Comparison of ENCODE assay signal across 17 mouse cellular contexts in the genomic region with DNA sequence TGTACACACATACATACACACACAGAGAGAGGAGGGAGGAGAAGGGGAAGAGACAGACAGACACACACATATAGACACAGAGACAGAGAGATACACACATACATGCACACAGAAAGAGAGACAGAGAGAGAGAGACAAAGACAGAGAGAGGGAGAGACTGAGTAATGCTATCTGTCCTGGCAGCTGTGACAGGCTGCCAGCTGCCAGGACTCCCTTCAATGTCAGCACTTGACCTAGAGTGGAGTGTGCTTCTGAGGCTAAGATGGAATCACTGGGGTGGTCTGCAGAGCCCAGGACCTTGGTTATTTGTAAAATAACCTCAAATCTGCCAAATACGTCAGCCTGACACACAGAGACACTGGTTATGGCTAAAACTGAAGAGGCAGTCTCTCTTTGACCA. TPM values are rescaled to one million over a fixed set of nuclear protein-coding genes. Genes with fewer than 3 reads are reported as not detected.
DNase-seq lines count a peak whose midpoint lies in the region; ATAC-seq and TF ChIP-seq lines count a peak whose summit lies in the region.
"Had no signal": no experiment of that assay in that cellular context is flagged by ENCODE, and none has a peak within 500 bp of the region (broad histone marks: within the 10 kb centered on the region; RNA-seq: fewer than 3 reads in every experiment).

No protein-coding gene starts in this region.

- intact Hi-C loops in gastrocnemius, adult 2 months (cut with DNase I): no loop called here
- intact Hi-C loops in gastrocnemius, postnatal 14 days (cut with DNase I; ENCODE audit: low total_unique reads): no loop called here

- H3K27ac ChIP-seq in gastrocnemius, adult 2 months: peak overlapping the region; percentile 24; the same call in 1 of the 2 replicates
- H3K27ac ChIP-seq in hindbrain, embryonic 15.5 days (replicated peaks): no peak overlapping the region
- no peak overlapping the region for H3K27ac ChIP-seq in hindbrain, embryonic 14.5 days
- H3K27ac ChIP-seq in midbrain, embryonic 10.5 days (replicated peaks): 0 out of 2 replicates have a peak overlapping the region, but pooled peaks have one; percentile 52
- H3K27ac ChIP-seq in midbrain, embryonic 16.5 days (ENCODE audit: low read length): no peak overlapping the region
- no peak overlapping the region for H3K27ac ChIP-seq in liver, embryonic 11.5 days (ENCODE audit: low read depth, low read length)
- H3K27ac ChIP-seq: hindbrain, embryonic 12.5 days; neural tube, embryonic 13.5 days had no signal

- no peak overlapping the region for H3K4me3 ChIP-seq in gastrocnemius, adult 2 months
- H3K4me3 ChIP-seq in hindbrain, embryonic 15.5 days: no peak overlapping the region
- no peak overlapping the region for H3K4me3 ChIP-seq in hindbrain, embryonic 14.5 days (replicated peaks; ENCODE audit: low read length)
- H3K4me3 ChIP-seq in midbrain, embryonic 10.5 days: no peak overlapping the region
- no peak overlapping the region for H3K4me3 ChIP-seq in midbrain, embryonic 16.5 days (ENCODE audit: low read depth, low read length)
- no peak overlapping the region for H3K4me3 ChIP-seq in myocyte
- no peak overlapping the region for H3K4me3 ChIP-seq in liver, embryonic 11.5 days (ENCODE audit: low read depth, low read length)
- H3K4me3 ChIP-seq: erythroblast, embryonic 14.5 days; hindbrain, embryonic 12.5 days; neural tube, embryonic 13.5 days had no signal

- H3ac ChIP-seq in myocyte (ENCODE audit: control insufficient read depth, insufficient read length): no peak overlapping the region

- 87% methylated on average over 1 of the region's 1 CpGs for WGBS in hindbrain, embryonic 15.5 days
- WGBS in hindbrain, embryonic 14.5 days: 78% methylated on average over 1 of the region's 1 CpGs
- 85% methylated on average over 1 of the region's 1 CpGs for WGBS in midbrain, embryonic 10.5 days
- WGBS in midbrain, embryonic 16.5 days: 72% methylated on average over 1 of the region's 1 CpGs
- WGBS in liver, embryonic 11.5 days: 71% methylated on average over 1 of the region's 1 CpGs

- ATAC-seq in hindbrain, embryonic 15.5 days (ENCODE audit: low FRiP score, low read depth): no peak
- ATAC-seq in hindbrain, embryonic 14.5 days (ENCODE audit: low FRiP score): no peak
- no peak for ATAC-seq in midbrain, embryonic 16.5 days
- no peak for ATAC-seq in liver, embryonic 11.5 days (replicated peaks; ENCODE audit: low FRiP score)
- ATAC-seq: CD4-positive, CD25-positive, alpha-beta regulatory T cell, adult 4 months had no signal

- H3K27me3 ChIP-seq in hindbrain, embryonic 15.5 days: no peaks in the 10 kb centered on the region
- H3K27me3 ChIP-seq in hindbrain, embryonic 14.5 days (ENCODE audit: control insufficient read depth, insufficient read depth, low read length): no peaks in the 10 kb centered on the region
- no peaks in the 10 kb centered on the region for H3K27me3 ChIP-seq in midbrain, embryonic 10.5 days (ENCODE audit: low read depth, poor library complexity, severe bottlenecking)
- H3K27me3 ChIP-seq in midbrain, embryonic 16.5 days (ENCODE audit: control insufficient read depth, insufficient read depth, low read depth, low read length): no peaks in the 10 kb centered on the region
- H3K27me3 ChIP-seq in myocyte (ENCODE audit: control insufficient read depth, insufficient read depth, insufficient read length): no peaks in the 10 kb centered on the region
- no peaks in the 10 kb centered on the region for H3K27me3 ChIP-seq in liver, embryonic 11.5 days (replicated peaks; ENCODE audit: control insufficient read depth, insufficient read depth, low read length)
- H3K27me3 ChIP-seq: hindbrain, embryonic 12.5 days; neural tube, embryonic 13.5 days had no signal

- no peak overlapping the region for H3K4me2 ChIP-seq in hindbrain, embryonic 15.5 days
- no peak overlapping the region for H3K4me2 ChIP-seq in hindbrain, embryonic 14.5 days (replicated peaks)
- no peak overlapping the region for H3K4me2 ChIP-seq in midbrain, embryonic 16.5 days (ENCODE audit: low read length)
- no peak overlapping the region for H3K4me2 ChIP-seq in myocyte (ENCODE audit: low read depth)
- no peak overlapping the region for H3K4me2 ChIP-seq in liver, embryonic 11.5 days
- H3K4me2 ChIP-seq: hindbrain, embryonic 12.5 days; neural tube, embryonic 13.5 days had no signal

- TF ChIP-seq CTCF in gastrocnemius, adult 2 months (IDR thresholded peaks at IDR 0.05): no peak

- peak overlapping the region; percentile 3; the same call in 1 of the 2 replicates for H3K9ac ChIP-seq in hindbrain, embryonic 15.5 days
- H3K9ac ChIP-seq in hindbrain, embryonic 14.5 days: no peak overlapping the region
- H3K9ac ChIP-seq in midbrain, embryonic 16.5 days (ENCODE audit: low read depth, low read length): no peak overlapping the region
- H3K9ac ChIP-seq in liver, embryonic 11.5 days (ENCODE audit: low read depth, low read length): no peak overlapping the region
- H3K9ac ChIP-seq: hindbrain, embryonic 12.5 days; neural tube, embryonic 13.5 days had no signal

- H3K4me1 ChIP-seq in hindbrain, embryonic 15.5 days (replicated peaks): 0 out of 2 replicates have a peak, but pooled peaks cover 7% of the 10 kb centered on the region
- 0 out of 2 replicates have a peak, but pooled peaks cover 3% of the 10 kb centered on the region for H3K4me1 ChIP-seq in hindbrain, embryonic 14.5 days (replicated peaks; ENCODE audit: control insufficient read depth, insufficient read depth, low read length)
- peaks cover 12% of the 10 kb centered on the region for H3K4me1 ChIP-seq in midbrain, embryonic 10.5 days
- H3K4me1 ChIP-seq in midbrain, embryonic 16.5 days (ENCODE audit: control insufficient read depth, insufficient read depth, low read length): no peaks in the 10 kb centered on the region
- H3K4me1 ChIP-seq in liver, embryonic 11.5 days (replicated peaks; ENCODE audit: control insufficient read depth, insufficient read depth, low read length): no peaks in the 10 kb centered on the region
- H3K4me1 ChIP-seq: hindbrain, embryonic 12.5 days; neural tube, embryonic 13.5 days had no signal

- H3K36me3 ChIP-seq in hindbrain, embryonic 15.5 days: no peaks in the 10 kb centered on the region
- H3K36me3 ChIP-seq in hindbrain, embryonic 14.5 days (replicated peaks; ENCODE audit: control insufficient read depth, insufficient read depth): no peaks in the 10 kb centered on the region
- peaks cover 9% of the 10 kb centered on the region for H3K36me3 ChIP-seq in midbrain, embryonic 10.5 days
- no peaks in the 10 kb centered on the region for H3K36me3 ChIP-seq in midbrain, embryonic 16.5 days (ENCODE audit: control insufficient read depth, insufficient read depth, low read length)
- H3K36me3 ChIP-seq in myocyte (ENCODE audit: control insufficient read depth, insufficient read depth): no peaks in the 10 kb centered on the region
- H3K36me3 ChIP-seq in liver, embryonic 11.5 days (ENCODE audit: control insufficient read depth, insufficient read depth, low read length): no peaks in the 10 kb centered on the region
- H3K36me3 ChIP-seq: hindbrain, embryonic 12.5 days; neural tube, embryonic 13.5 days had no signal

- H3K79me2 ChIP-seq in myocyte (ENCODE audit: control insufficient read depth, insufficient read depth): no peaks in the 10 kb centered on the region

- peak; percentile 56 for DNase-seq in gastrocnemius, adult 2 months
- DNase-seq in gastrocnemius, postnatal 14 days: no peak
- DNase-seq in hindbrain, embryonic 14.5 days (ENCODE audit: low spot score): no peak
- no peak for DNase-seq in midbrain, embryonic 10.5 days (ENCODE audit: low spot score)
- DNase-seq in liver, embryonic 11.5 days (ENCODE audit: low spot score): no peak
- DNase-seq: kidney, postnatal 36 days; lung, adult 18-20 months; spleen, adult 18-20 months; thymus, adult 18-20 months had no signal

- H3K9me3 ChIP-seq in hindbrain, embryonic 15.5 days: no peaks in the 10 kb centered on the region
- H3K9me3 ChIP-seq in hindbrain, embryonic 14.5 days (ENCODE audit: control insufficient read depth, low read length): no peaks in the 10 kb centered on the region
- no peaks in the 10 kb centered on the region for H3K9me3 ChIP-seq in midbrain, embryonic 10.5 days (replicated peaks)
- H3K9me3 ChIP-seq in midbrain, embryonic 16.5 days (replicated peaks; ENCODE audit: control insufficient read depth, low read length, poor library complexity, severe bottlenecking): no peaks in the 10 kb centered on the region
- H3K9me3 ChIP-seq in liver, embryonic 11.5 days (ENCODE audit: control insufficient read depth, low read length): no peaks in the 10 kb centered on the region
- H3K9me3 ChIP-seq: hindbrain, embryonic 12.5 days; neural tube, embryonic 13.5 days had no signal

- no peak for TF ChIP-seq POLR2A in myocyte (IDR thresholded peaks at IDR 0.05; ENCODE audit: insufficient read length, low read depth)

RNA-seq across cellular contexts. Expression of gene Gm5105, which starts 30.5 kb away (rescaled TPM):
- total RNA-seq in gastrocnemius, adult 2 months (2021): 1 to 10 TPM; 1.3 to 1.8 TPM
- total RNA-seq in gastrocnemius, postnatal 14 days (2021): 1 to 10 TPM; 1.4 to 1.6 TPM
- polyA plus RNA-seq in hindbrain, embryonic 15.5 days (2015; fragmentation: Nextera tagmentation; extraction: Ambion mirVana): 0.18 and 0.26 TPM in 2 replicates
- 0.29 TPM in 1 of 2 replicates, not detected in the other for polyA plus RNA-seq in hindbrain, embryonic 14.5 days (2014; fragmentation: Nextera tagmentation; extraction: Ambion mirVana)
- polyA plus RNA-seq in midbrain, embryonic 10.5 days (2016; fragmentation: Nextera tagmentation; extraction: Ambion mirVana): not detected in 2 replicates
- 0.20 and 0.26 TPM in 2 replicates for polyA plus RNA-seq in midbrain, embryonic 16.5 days (2015; fragmentation: Nextera tagmentation; extraction: Ambion mirVana)
- 0.24 TPM for polyA plus RNA-seq in myocyte (2012; fragmentation: generic; extraction: Trizol)
- polyA plus RNA-seq in liver, embryonic 11.5 days (2014; fragmentation: Nextera tagmentation; extraction: Ambion mirVana): not detected in 2 replicates
- polyA plus RNA-seq: CD4-positive, CD25-positive, alpha-beta regulatory T cell, adult 4 months; erythroblast, embryonic 14.5 days; hindbrain, embryonic 12.5 days; limb, embryonic 11.5 days had no signal

RNA-seq across cellular contexts. Expression of gene 1110002E22Rik, which starts 32.9 kb away (rescaled TPM):
- 100 to 1,000 TPM; 120 to 128 TPM for total RNA-seq in gastrocnemius, adult 2 months (2021)
- 100 to 1,000 TPM; 105 to 170 TPM for total RNA-seq in gastrocnemius, postnatal 14 days (2021)
- polyA plus RNA-seq in hindbrain, embryonic 15.5 days (2015; fragmentation: Nextera tagmentation; extraction: Ambion mirVana): 0.16 and 0.17 TPM in 2 replicates
- polyA plus RNA-seq in hindbrain, embryonic 14.5 days (2014; fragmentation: Nextera tagmentation; extraction: Ambion mirVana): 0.07 and 0.10 TPM in 2 replicates
- polyA plus RNA-seq in midbrain, embryonic 10.5 days (2016; fragmentation: Nextera tagmentation; extraction: Ambion mirVana): 0.01 TPM in 1 of 2 replicates, not detected in the other
- 0.06 and 0.08 TPM in 2 replicates for polyA plus RNA-seq in midbrain, embryonic 16.5 days (2015; fragmentation: Nextera tagmentation; extraction: Ambion mirVana)
- polyA plus RNA-seq in myocyte (2012; fragmentation: generic; extraction: Trizol): 22.3 TPM
- 0.05 and 0.09 TPM in 2 replicates for polyA plus RNA-seq in liver, embryonic 11.5 days (2014; fragmentation: Nextera tagmentation; extraction: Ambion mirVana)
- polyA plus RNA-seq: CD4-positive, CD25-positive, alpha-beta regulatory T cell, adult 4 months; erythroblast, embryonic 14.5 days had no signal

RNA-seq across cellular contexts. Expression of gene Trmt10a, which starts 45.5 kb away (rescaled TPM):
- total RNA-seq in gastrocnemius, adult 2 months (2021): 1 to 10 TPM; 1.6 to 2.1 TPM
- total RNA-seq in gastrocnemius, postnatal 14 days (2021): 1 to 10 TPM; 2.4 to 2.5 TPM
- 6.9 and 7.4 TPM in 2 replicates for polyA plus RNA-seq in hindbrain, embryonic 15.5 days (2015; fragmentation: Nextera tagmentation; extraction: Ambion mirVana)
- 7.7 and 9.5 TPM in 2 replicates for polyA plus RNA-seq in hindbrain, embryonic 14.5 days (2014; fragmentation: Nextera tagmentation; extraction: Ambion mirVana)
- 17.8 and 19.5 TPM in 2 replicates for polyA plus RNA-seq in midbrain, embryonic 10.5 days (2016; fragmentation: Nextera tagmentation; extraction: Ambion mirVana)
- 6.9 and 7.9 TPM in 2 replicates for polyA plus RNA-seq in midbrain, embryonic 16.5 days (2015; fragmentation: Nextera tagmentation; extraction: Ambion mirVana)
- polyA plus RNA-seq in myocyte (2012; fragmentation: generic; extraction: Trizol): 6.3 TPM
- polyA plus RNA-seq in liver, embryonic 11.5 days (2014; fragmentation: Nextera tagmentation; extraction: Ambion mirVana): 13.1 and 13.5 TPM in 2 replicates

RNA-seq across cellular contexts. Expression of gene Mttp, which starts 47.0 kb away (rescaled TPM):
- total RNA-seq in gastrocnemius, adult 2 months (2021): 1 to 10 TPM; 1.0 to 2.0 TPM
- 1 to 10 TPM; 1.9 to 2.7 TPM for total RNA-seq in gastrocnemius, postnatal 14 days (2021)
- polyA plus RNA-seq in hindbrain, embryonic 15.5 days (2015; fragmentation: Nextera tagmentation; extraction: Ambion mirVana): 7.9 and 9.5 TPM in 2 replicates
- 7.6 and 8.4 TPM in 2 replicates for polyA plus RNA-seq in hindbrain, embryonic 14.5 days (2014; fragmentation: Nextera tagmentation; extraction: Ambion mirVana)
- polyA plus RNA-seq in midbrain, embryonic 10.5 days (2016; fragmentation: Nextera tagmentation; extraction: Ambion mirVana): 11.3 and 12.5 TPM in 2 replicates
- 10.2 and 10.3 TPM in 2 replicates for polyA plus RNA-seq in midbrain, embryonic 16.5 days (2015; fragmentation: Nextera tagmentation; extraction: Ambion mirVana)
- polyA plus RNA-seq in myocyte (2012; fragmentation: generic; extraction: Trizol): 4.1 TPM
- 45.0 and 53.2 TPM in 2 replicates for polyA plus RNA-seq in liver, embryonic 11.5 days (2014; fragmentation: Nextera tagmentation; extraction: Ambion mirVana)

Comparison
In these comparisons a context has a peak if more than half of its experiments do, and no peak if none do; other contexts are left out.
1. H3K27ac ChIP-seq: peak in gastrocnemius, adult 2 months (single experiment) and midbrain, embryonic 10.5 days (single experiment); none in hindbrain, embryonic 15.5 days (single experiment), hindbrain, embryonic 14.5 days (single experiment), midbrain, embryonic 16.5 days (single experiment) and liver, embryonic 11.5 days (single experiment).
2. RNA of gene 1110002E22Rik, which starts 32.9 kb away (polyA plus RNA-seq): 22.3 TPM in myocyte (single experiment); 0.16 to 0.17 TPM in hindbrain, embryonic 15.5 days, 0.06 to 0.08 TPM in midbrain, embryonic 16.5 days, 0.07 to 0.10 TPM in hindbrain, embryonic 14.5 days, 0.05 to 0.09 TPM in liver, embryonic 11.5 days and 0.01 TPM in midbrain, embryonic 10.5 days; every median in the first group is over 10 times any median in the second.